Mouse (Mus musculus): Measurements from ENCODE around the gene Dnaja3. TPM values are rescaled to one million over a fixed set of nuclear protein-coding genes. Genes with fewer than 3 reads are reported as not detected.
"Not testable (repeated sequence)": the region's sequence is repeated elsewhere in the genome, so short reads cannot be mapped to it uniquely, and the experiment has no call there.

Gene Dnaja3
- total RNA-seq, 2 experiments from 2014 or later = 82.7 to 84.7 TPM

DNA sequence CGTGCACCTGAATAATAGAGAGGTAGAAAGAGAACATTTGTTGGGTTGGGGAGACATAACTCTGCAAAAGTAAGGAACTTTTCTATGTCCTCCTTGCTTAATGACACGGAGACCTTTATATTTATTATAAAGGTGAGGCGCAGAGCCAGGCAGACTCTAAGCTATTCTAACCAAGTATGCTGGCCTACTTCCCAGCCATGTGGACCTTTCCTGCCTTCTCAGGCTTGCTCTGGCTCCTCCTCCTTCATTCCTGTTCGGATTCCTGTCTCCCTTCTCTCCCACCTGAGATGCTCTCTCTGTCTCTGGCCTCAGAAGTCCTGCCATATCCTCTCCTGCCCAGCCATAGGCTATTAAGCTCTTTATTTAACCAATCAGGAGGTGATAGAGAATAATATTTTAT, 85.5 kb downstream of the Dnaja3 start:
- DNase-seq = no peak

DNA sequence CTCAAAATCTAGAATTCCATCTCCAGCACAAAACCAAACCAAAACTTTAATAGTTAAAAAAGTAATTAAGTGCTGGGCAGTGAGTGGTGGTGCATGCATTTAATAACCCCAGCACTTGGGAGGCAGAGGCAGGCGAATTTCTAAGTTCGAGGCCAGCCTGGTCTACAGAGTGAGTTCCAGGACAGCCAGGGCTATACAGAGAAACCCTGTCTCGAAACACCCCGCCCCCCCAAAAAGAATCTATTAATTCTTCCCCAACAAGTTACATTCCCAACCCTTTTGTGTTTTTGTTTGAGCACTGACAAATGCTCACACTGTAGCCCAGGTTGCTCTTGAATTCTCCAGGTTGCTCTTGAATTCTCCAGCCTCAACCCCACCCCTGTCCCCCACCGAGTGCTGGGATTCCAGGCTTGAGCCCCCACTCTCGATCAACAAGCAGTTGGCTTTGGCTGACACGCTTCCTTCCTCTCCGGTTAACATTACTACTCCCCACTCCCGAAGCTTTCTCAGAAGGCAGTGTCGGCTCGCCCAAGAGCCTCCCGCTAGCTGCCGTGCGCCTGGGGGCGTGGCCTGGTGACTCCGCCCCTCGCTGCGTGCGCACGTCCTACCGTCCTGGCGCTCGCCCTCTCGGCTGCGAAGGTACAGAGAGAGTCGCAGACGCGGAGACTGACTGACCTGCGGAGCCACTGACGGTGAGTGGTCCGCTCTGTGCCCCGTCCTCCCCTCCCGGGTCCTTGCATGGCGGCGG, 86.2 kb downstream of the Dnaja3 start, which contains the start of gene Hmox2:
Hmox2 (plus strand) TSS at position 582 of the 748 bp plus-strand sequence.
- peak; percentile 96 for DNase-seq

DNA sequence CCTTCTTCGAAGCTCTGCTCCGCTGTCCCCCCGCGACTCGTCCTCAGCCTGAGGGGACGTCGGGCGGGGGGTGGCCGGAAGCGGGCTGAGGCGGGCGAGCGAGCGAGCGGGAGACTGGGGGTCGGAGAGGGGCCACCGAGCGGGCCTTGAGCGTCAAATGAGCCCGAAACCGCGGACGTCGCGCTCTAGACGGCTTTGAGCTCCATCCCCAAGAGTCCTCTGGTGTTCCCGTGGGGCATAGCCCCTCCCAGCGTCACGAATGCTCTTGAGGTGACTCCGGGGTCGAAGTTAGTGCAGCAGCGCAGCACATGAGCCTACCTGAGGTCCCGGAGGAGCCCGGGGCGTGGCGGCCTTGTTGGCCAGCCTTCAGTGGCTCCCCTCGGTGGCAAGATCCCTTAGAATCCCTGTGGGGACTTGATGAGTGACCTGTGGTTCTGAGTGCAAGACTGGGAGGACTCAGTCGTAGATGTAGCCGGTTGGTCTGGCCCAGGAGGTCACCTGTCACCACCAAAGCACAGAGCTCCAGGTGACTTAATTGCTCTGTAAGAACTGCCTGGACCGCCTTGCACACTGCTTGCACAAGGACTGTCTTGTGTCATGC, 86.8 kb downstream of the Dnaja3 start:
- no peak for DNase-seq

DNA sequence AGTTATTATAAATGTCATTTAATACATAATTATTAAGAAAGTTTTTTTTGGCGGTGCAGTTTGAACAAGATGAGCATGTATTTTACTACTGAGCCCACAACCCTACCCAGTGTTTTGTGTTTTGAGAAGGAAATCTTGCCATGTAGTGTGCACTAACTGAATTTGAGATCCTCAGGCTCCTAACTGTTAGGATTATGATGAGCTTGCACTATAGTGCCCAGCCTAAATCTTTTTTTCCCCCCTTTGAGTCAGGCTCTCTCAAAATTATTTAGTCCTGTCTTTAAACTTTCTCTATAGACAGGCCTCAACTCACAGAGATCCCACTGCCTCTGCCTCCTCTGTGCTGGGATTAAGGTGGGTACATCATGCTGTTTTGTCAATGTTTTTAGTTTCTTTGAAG, 87.7 kb downstream of the Dnaja3 start:
- no peak for DNase-seq

DNA sequence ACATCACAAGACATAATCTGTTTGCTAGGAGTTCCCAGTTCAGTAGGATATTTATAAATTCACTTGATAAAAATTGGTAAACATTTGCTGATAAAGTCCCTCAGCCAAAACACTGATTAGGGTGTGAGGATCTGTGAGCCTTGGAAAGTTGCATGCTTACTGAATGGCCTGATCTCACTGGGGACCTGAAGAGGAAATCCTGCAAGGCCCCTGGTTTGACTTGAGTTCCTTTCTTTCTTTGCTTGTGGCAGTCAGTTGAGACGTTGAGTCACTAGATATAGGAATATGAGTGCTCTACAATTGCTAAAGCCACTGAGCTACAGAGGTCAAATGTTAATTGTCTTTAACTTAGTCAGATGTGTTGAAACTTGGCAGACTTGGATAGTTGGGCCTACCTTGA, 88.2 kb downstream of the Dnaja3 start:
- DNase-seq = no peak

DNA sequence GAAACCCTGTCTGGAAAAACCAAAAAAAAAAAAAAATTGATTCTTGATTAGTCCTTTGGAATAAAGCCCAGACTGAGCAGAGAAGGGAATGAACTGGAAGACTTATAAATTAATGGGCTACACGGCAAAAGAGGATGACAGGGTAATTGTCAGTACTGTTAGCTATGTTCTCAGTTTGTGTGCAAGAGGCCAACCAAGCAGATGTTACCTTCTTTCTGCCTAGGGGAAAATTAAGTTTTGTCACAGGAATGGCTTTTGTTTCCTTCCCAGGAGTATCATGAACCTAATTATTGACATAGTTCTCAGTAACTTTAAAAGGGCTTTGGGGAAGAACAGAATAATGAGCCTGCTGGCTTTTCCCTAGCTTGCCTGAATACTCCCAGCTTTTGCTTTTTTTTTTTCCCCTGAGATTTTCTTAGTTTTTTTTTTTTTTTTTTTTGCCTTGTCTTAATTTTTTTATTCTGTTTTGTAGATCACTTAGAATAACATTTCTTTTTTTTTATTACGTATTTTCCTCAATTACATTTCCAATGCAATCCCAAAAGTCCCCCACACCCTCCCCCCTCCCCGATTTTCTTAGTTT, 91.1 kb downstream of the Dnaja3 start:
- DNase-seq = no peak

DNA sequence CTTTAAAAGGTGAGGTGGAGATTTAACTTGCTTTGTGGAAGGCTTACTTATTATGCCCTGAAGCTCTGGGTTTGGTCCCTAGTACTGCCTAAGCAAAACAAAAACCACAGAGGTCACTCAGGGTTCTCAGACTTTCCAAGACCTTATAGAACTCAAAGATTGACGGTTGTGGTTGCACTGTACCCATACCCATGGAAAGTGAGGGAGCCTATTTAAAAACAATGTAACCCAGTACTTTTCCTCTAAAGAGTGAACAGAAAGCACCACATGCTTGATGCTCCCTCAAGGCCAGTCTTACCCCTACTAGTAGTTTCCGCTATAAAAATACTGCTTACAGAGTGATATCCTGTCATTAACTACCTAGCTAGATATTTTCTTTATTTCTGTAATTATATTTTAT, 96.5 kb downstream of the Dnaja3 start:
- no peak for DNase-seq

DNA sequence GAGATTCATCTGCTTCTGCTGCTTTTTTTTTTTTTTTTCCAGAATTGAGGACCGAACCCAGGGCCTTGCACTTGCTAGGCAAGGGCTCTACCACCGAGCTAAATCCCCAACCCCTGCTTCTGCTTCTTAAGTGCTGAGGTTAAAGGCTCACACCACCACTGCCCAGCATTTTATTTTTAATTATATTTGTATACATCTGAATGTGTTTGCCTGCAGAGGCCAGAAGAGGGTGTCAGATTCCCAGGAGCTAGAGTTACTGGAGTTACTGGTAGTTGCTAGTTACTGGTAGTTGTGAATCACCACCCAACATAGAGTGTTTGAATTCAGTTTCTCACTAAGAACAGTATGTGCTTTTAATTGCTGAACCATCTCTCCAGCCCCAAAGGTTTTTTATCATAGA, 100.2 kb downstream of the Dnaja3 start:
- no peak for DNase-seq

DNA sequence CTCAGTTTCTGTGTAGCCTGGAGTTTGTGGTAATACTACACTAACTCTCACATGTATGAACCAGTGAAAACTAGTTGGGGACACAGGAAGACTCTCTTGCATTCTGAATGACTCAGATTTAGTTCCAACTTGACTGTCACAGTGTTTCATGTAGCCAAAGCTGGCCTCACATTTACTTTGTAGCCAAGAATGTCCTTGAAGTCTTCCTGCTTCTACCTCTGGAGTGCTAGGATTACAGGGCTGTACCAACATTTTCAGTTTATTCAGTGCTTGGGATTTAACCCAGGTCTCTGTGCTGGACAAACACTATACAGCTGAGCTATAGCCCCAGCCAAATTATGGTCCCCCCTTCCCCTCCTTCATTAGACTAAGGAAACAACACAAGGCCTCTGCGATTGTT, 102.4 kb downstream of the Dnaja3 start:
- DNase-seq = no peak

DNA sequence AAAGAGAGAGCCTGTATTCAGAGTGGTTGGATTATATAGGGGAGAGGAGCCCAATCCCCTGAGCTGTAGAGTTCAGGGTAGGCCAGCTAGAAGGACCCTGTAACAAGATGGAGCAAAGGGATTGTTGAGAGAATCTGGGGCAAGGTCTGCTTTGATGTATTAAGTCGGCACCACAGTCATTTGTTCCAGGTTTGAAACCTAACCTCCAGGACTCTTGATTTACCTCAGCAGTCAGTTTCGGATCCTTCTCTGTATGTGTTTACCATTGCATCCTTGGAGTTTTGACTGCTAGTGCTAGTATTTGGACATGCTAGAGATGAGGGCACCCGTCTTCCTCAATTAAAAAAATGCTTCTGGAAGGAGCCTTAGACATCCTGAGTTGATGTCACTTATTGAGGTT, 112.4 kb downstream of the Dnaja3 start:
- DNase-seq = no peak

DNA sequence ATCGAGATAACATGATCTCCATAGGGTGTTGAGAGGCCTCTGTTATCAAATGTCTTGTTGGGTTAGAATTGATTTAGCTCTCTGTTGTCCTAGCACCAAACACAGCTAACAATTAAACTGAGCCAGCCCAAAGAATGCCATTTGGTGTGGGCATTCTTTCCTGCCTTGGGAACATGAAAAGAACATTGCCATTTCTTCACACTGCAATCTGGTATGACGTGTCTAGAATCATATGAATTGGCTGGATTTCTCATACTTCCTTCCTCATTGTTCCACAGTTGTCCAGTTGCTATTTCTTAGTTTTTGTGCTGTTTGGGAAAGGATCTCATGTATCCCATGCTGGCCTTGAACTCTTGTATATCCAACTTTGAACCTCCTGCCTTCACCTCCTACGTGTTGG, 114.3 kb downstream of the Dnaja3 start:
- DNase-seq = no peak

DNA sequence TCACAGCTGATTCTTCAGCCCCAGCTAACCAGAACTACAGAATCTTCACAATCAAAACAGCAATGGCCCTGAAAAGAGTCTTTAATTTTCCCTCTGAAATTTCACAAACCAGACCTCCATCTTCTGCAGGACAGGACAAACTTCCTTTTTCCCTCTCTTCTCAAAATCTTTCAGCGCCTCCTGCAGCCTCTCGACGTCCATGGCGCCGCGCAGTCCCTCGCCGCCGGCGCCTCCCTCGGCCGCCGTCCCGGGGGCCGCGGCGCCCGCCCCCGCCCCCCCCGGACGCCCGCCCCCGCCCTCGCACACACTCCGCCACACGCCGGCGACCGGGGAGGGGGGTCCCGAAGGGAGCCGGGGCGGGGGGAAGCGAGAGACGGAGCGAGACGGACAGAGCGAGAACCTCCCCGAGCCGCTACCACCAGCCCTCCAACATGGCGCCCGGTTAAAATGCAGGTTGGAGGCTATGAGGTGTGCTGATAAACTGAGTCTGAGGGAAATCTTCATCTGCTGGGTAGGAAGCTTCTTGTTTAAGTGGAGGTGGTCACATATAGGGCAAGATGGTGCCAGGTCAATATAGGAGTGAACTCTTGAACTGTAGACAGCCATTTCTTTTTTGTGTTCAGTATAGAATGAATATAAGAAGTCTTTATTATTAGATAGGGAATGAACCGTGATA, 117.0 kb downstream of the Dnaja3 start:
- DNase-seq = not testable (repeated sequence)

Other genes starting within 250 kb of the Dnaja3 start
- gene Adcy9, start 219.5 kb upstream of the Dnaja3 start, total RNA-seq (2021) = 10 to 100 TPM; 15.2 to 18.0 TPM
- gene Srl, start 98.2 kb upstream of the Dnaja3 start, total RNA-seq (2021) = 1,000 to 10,000 TPM; 1,069 to 1,171 TPM
- 1 to 10 TPM; 3.5 to 4.7 TPM for gene Tfap4, start 80.1 kb upstream of the Dnaja3 start, total RNA-seq (2021)
- gene Glis2, start 45.3 kb upstream of the Dnaja3 start, total RNA-seq (2021) = 10 to 100 TPM; 35.3 to 43.8 TPM
- 10 to 100 TPM; 89.5 to 92.6 TPM for gene Pam16, start 15.0 kb upstream of the Dnaja3 start, total RNA-seq (2021)
- 10 to 100 TPM; 17.7 to 18.2 TPM for gene Vasn, start within 50 bp of the Dnaja3 start, total RNA-seq (2021)
- 10 to 100 TPM; 24.1 to 26.5 TPM for gene Coro7, start 39.8 kb downstream of the Dnaja3 start, total RNA-seq (2021)
- gene Nmral1, start 79.4 kb downstream of the Dnaja3 start, total RNA-seq (2021) = 10 to 100 TPM; 15.2 to 15.5 TPM
- gene Hmox2, start 86.4 kb downstream of the Dnaja3 start, total RNA-seq (2021) = 10 to 100 TPM; 67.4 to 75.9 TPM
- 100 to 1,000 TPM in 1 of 2 experiments, 10 to 100 TPM in 1; 96.3 to 105 TPM for gene Cdip1, start 150.3 kb downstream of the Dnaja3 start, total RNA-seq (2021)
- gene 4930562C15Rik, start 195.4 kb downstream of the Dnaja3 start, total RNA-seq (2021) = not detected
- gene Ubald1, start 240.3 kb downstream of the Dnaja3 start, total RNA-seq (2021) = 10 to 100 TPM; 22.6 to 24.8 TPM
- 100 to 1,000 TPM; 170 to 187 TPM for gene Mgrn1, start 246.3 kb downstream of the Dnaja3 start, total RNA-seq (2021)

All from heart, postnatal 4 days (tissue).